Mouse (Mus musculus): ENCODE measurements around the gene Pir.

GRCm38 (mm10) chrX:164306250-164306649 is 37.1 kb downstream of the Pir start:
- no peak for TF ChIP-seq CTCF (IDR thresholded peaks at IDR 0.05; ENCODE audit: control insufficient read depth, insufficient read depth, insufficient read length)
- TF ChIP-seq CEBPB (IDR thresholded peaks at IDR 0.05; ENCODE audit: low read depth) = no peak

Data from C2C12 (cell line).